In the genomic region with DNA sequence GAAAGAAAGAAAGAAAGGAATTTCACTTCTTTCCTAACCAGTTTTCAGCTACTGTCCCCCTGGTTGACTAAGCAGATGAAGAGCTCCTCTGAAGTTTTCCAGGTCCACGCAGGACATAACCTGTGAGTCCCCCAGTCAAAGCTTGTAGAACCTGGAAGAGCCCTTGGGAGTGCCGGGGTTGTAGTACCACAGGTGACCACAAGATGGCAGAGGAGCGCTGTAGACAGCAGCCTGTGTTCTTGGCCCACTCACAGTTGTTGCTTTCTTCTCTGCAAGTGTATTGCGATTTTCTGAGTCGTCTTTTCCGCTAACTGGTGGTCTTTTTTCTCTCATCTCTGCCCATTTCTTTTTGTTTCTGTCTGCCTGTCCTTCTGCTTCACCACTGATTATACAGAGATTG, we compare ENCODE assay signal across 8 mouse cellular contexts.
DNase-seq lines count a peak whose midpoint lies in the region; ATAC-seq and TF ChIP-seq lines count a peak whose summit lies in the region.

No protein-coding gene starts in this region.

- TF ChIP-seq POLR2A in CH12.LX (IDR thresholded peaks at IDR 0.05; ENCODE audit: low read depth, low read length), result no peak
- TF ChIP-seq POLR2A in brain, embryonic 14.5 days (IDR thresholded peaks at IDR 0.05; ENCODE audit: borderline replicate concordance, extremely low read depth, insufficient read depth, insufficient read length, poor library complexity, severe bottlenecking), result no peak

- TF ChIP-seq EP300 in CH12.LX (IDR thresholded peaks at IDR 0.05; ENCODE audit: low read length), result no peak

- no peak overlapping the region for H3K4me2 ChIP-seq in CH12.LX (ENCODE audit: insufficient read depth, low read depth, poor library complexity, severe bottlenecking)
- no peak overlapping the region for H3K4me2 ChIP-seq in intestine, postnatal 0 days (replicated peaks; ENCODE audit: low read depth)

- H3K4me1 ChIP-seq in CH12.LX (ENCODE audit: control insufficient read depth in 1 of 2, insufficient read depth in 2 of 2), result peaks cover 2 to 13% of the 10 kb centered on the region in 2 experiments; a peak in 2 of 4 replicates
- peaks cover 8% of the 10 kb centered on the region; the same call in 1 of the 2 replicates for H3K4me1 ChIP-seq in intestine, postnatal 0 days (replicated peaks; ENCODE audit: control insufficient read depth, insufficient read depth, low read length)

- H3K79me2 ChIP-seq in CH12.LX (replicated peaks; ENCODE audit: control insufficient read depth, extremely low read depth, insufficient read depth, poor library complexity, severe bottlenecking), result no peaks in the 10 kb centered on the region

- 5% methylated on average over 6 of the region's 6 CpGs for WGBS in intestine, postnatal 0 days

- no peaks in the 10 kb centered on the region for H3K27me3 ChIP-seq in CH12.LX (replicated peaks)
- no peaks in the 10 kb centered on the region for H3K27me3 ChIP-seq in intestine, postnatal 0 days (replicated peaks; ENCODE audit: control insufficient read depth, insufficient read depth, low read length)

- no peak overlapping the region for H3K9ac ChIP-seq in CH12.LX (ENCODE audit: insufficient read depth, low read depth)
- no peak overlapping the region for H3K9ac ChIP-seq in intestine, postnatal 0 days (ENCODE audit: low read depth, low read length)

- in situ Hi-C loops in CH12.LX (cut with MboI; ENCODE audit: low pct_ligation_motif_present, low pct_unique_long_range_greater_than_20kb, low sequenced_read_pairs), result no loop called here

- H3K36me3 ChIP-seq in CH12.LX (replicated peaks in 1 of 2; ENCODE audit: control insufficient read depth in 1 of 2, insufficient read depth in 1 of 2, low read length in 1 of 2), result no peaks in the 10 kb centered on the region
- H3K36me3 ChIP-seq in intestine, postnatal 0 days (ENCODE audit: control insufficient read depth, insufficient read depth), result no peaks in the 10 kb centered on the region

- no peaks in the 10 kb centered on the region for H3K9me3 ChIP-seq in CH12.LX (replicated peaks; ENCODE audit: low read length)
- no peaks in the 10 kb centered on the region for H3K9me3 ChIP-seq in intestine, postnatal 0 days (ENCODE audit: control insufficient read depth)

- peak; percentile 99 to 100 for TF ChIP-seq CTCF in CH12.LX (conservative IDR thresholded peaks at IDR 0.05 in 1 of 2, IDR thresholded peaks at IDR 0.05 in 1 of 2; ENCODE audit: low read depth in 2 of 2, low read length in 2 of 2)
- TF ChIP-seq CTCF in brain, embryonic 14.5 days (IDR thresholded peaks at IDR 0.05; ENCODE audit: borderline replicate concordance, extremely low read depth, insufficient read depth, insufficient read length), result peak; percentile 99
- peak; percentile 97 for TF ChIP-seq CTCF in intestine, postnatal 0 days (IDR thresholded peaks at IDR 0.05; ENCODE audit: low read depth)

- peak; percentile 100 for TF ChIP-seq RAD21 in CH12.LX (IDR thresholded peaks at IDR 0.05; ENCODE audit: low read depth, low read length)

- no peak overlapping the region for H3K4me3 ChIP-seq in CH12.LX (replicated peaks in 1 of 3; ENCODE audit: low read depth in 2 of 3, low read length in 2 of 3, poor library complexity in 1 of 3)
- H3K4me3 ChIP-seq in intestine, postnatal 0 days (ENCODE audit: low read depth, low read length), result no peak overlapping the region

- dilution Hi-C loops in CH12.LX (cut with MboI; ENCODE audit: extremely low pct_ligation_motif_present, extremely low pct_unique_long_range_greater_than_20kb, low sequenced_read_pairs), result no loop called here

- no peak for ATAC-seq in intestine, postnatal 0 days

- H3K27ac ChIP-seq in CH12.LX (ENCODE audit: insufficient read depth, low read depth), result no peak overlapping the region
- H3K27ac ChIP-seq in intestine, postnatal 0 days (ENCODE audit: low read depth, low read length), result no peak overlapping the region

- DNase-seq in 416B (ENCODE audit: low read depth) (peak; percentile 88), CH12.LX (ENCODE audit: extremely low read depth) (peak; percentile 90)
- DNase-seq in brain, embryonic 14.5 days (ENCODE audit: low read depth), result peak; percentile 93
- peak; percentile 80 for DNase-seq in fibroblast of lung, adult 2 months (ENCODE audit: low read depth)
- DNase-seq in lung, adult 18-20 months, result peak; percentile 70 to 77
- DNase-seq in retina, postnatal 7 days (ENCODE audit: low read depth, low spot score), result peak; percentile 77
- peak; percentile 79 for DNase-seq in yolk sac, embryonic 10.5 days (ENCODE audit: low spot score)

TF ChIP-seq in CH12.LX, 34 proteins besides CTCF, POLR2A, EP300 and RAD21:
- TF ChIP-seq MEF2A (IDR thresholded peaks at IDR 0.05; ENCODE audit: borderline replicate concordance, low read depth, low read length), result peak; percentile 54; the same call in 1 of the 2 replicates
- 0 out of 2 replicates have a peak, but pooled peaks have one; percentile 56 for TF ChIP-seq JUND (conservative IDR thresholded peaks at IDR 0.05; ENCODE audit: low read depth, low read length)
- no peak; the same call in 1 of the 2 replicates for TF ChIP-seq JUN (IDR thresholded peaks at IDR 0.05; ENCODE audit: insufficient read depth, low read depth, low read length)
- no peak for TF ChIP-seq PAX5 (IDR thresholded peaks at IDR 0.05; ENCODE audit: low read length)
- no peak for TF ChIP-seq USF1 (IDR thresholded peaks at IDR 0.05; ENCODE audit: low read depth, low read length)
- TF ChIP-seq ELF1 (IDR thresholded peaks at IDR 0.05; ENCODE audit: low read depth, low read length), result peak; percentile 39; the same call in 1 of the 2 replicates
- TF ChIP-seq ETS1 (conservative IDR thresholded peaks at IDR 0.05; ENCODE audit: low read depth, low read length), result no peak
- TF ChIP-seq NRF1 (IDR thresholded peaks at IDR 0.05; ENCODE audit: low read depth, low read length), result peak; percentile 39; the same call in 1 of the 2 replicates
- no peak for TF ChIP-seq KAT2A (IDR thresholded peaks at IDR 0.05; ENCODE audit: insufficient replicate concordance, low read length)
- TF ChIP-seq MAX (IDR thresholded peaks at IDR 0.05; ENCODE audit: low read length), result peak; percentile 55; the same call in 1 of the 2 replicates
- no peak for TF ChIP-seq USF2 (conservative IDR thresholded peaks at IDR 0.05; ENCODE audit: low read depth, low read length)
- no peak for TF ChIP-seq GABPA (IDR thresholded peaks at IDR 0.05; ENCODE audit: insufficient replicate concordance, low read depth, low read length)
- TF ChIP-seq MAFK (IDR thresholded peaks at IDR 0.05; ENCODE audit: insufficient replicate concordance, low read length), result peak; percentile 50; the same call in 1 of the 2 replicates
- peak; percentile 68; the same call in 1 of the 2 replicates for TF ChIP-seq NELFE (IDR thresholded peaks at IDR 0.05; ENCODE audit: low read depth, low read length)
- no peak for TF ChIP-seq UBTF (IDR thresholded peaks at IDR 0.05; ENCODE audit: low read depth, low read length)
- TF ChIP-seq SMC3 (IDR thresholded peaks at IDR 0.05; ENCODE audit: low read depth, low read length), result peak; percentile 97
- TF ChIP-seq HCFC1 (IDR thresholded peaks at IDR 0.05; ENCODE audit: low read depth, low read length), result peak; percentile 33; the same call in 1 of the 2 replicates
- peak; percentile 68; the same call in 1 of the 2 replicates for TF ChIP-seq MAZ (IDR thresholded peaks at IDR 0.05; ENCODE audit: low read depth, low read length)
- TF ChIP-seq TCF12 (IDR thresholded peaks at IDR 0.05; ENCODE audit: low read depth, low read length), result no peak
- no peak for TF ChIP-seq POLR2AphosphoS2 (IDR thresholded peaks at IDR 0.05; ENCODE audit: low read depth, low read length)
- TF ChIP-seq CHD2 (IDR thresholded peaks at IDR 0.05; ENCODE audit: low read length), result no peak
- TF ChIP-seq E2F4 (IDR thresholded peaks at IDR 0.05; ENCODE audit: insufficient replicate concordance, low read depth, low read length), result no peak
- TF ChIP-seq IRF4 (IDR thresholded peaks at IDR 0.05; ENCODE audit: low read depth, low read length), result peak; percentile 62; the same call in 1 of the 2 replicates
- TF ChIP-seq ZMIZ1 (IDR thresholded peaks at IDR 0.05; ENCODE audit: low read depth, low read length), result no peak
- peak; percentile 64 for TF ChIP-seq ZNF384 (IDR thresholded peaks at IDR 0.05; ENCODE audit: low read depth, low read length)
- TF ChIP-seq RCOR1 (conservative IDR thresholded peaks at IDR 0.05; ENCODE audit: low read depth, low read length), result peak; percentile 62; the same call in 1 of the 2 replicates
- no peak for TF ChIP-seq CHD1 (IDR thresholded peaks at IDR 0.05; ENCODE audit: low read depth, low read length)
- TF ChIP-seq ZKSCAN1 (IDR thresholded peaks at IDR 0.05; ENCODE audit: borderline replicate concordance, low read depth, low read length), result no peak
- TF ChIP-seq SIN3A (IDR thresholded peaks at IDR 0.05; ENCODE audit: low read length), result peak; percentile 76
- TF ChIP-seq BHLHE40 (IDR thresholded peaks at IDR 0.05; ENCODE audit: low read depth, low read length), result no peak
- no peak for TF ChIP-seq MXI1 (IDR thresholded peaks at IDR 0.05; ENCODE audit: low read depth, low read length)
- no peak for TF ChIP-seq TBP (conservative IDR thresholded peaks at IDR 0.05; ENCODE audit: low read depth, low read length)
- peak; percentile 97 for TF ChIP-seq ZC3H11A (IDR thresholded peaks at IDR 0.05; ENCODE audit: low read depth, low read length)
- TF ChIP-seq MYC (IDR thresholded peaks at IDR 0.05; ENCODE audit: low read depth, low read length), result peak; percentile 56; the same call in 1 of the 2 replicates
